In genomic region chr3:50570027-50570426, GRCm38 (mm10) we compare ENCODE assay signal across 21 mouse cellular contexts.
"Had no signal": no experiment of that assay in that cellular context is flagged by ENCODE, and none has a peak within 500 bp of the region (broad histone marks: within the 10 kb centered on the region; RNA-seq: fewer than 3 reads in every experiment).

No protein-coding gene starts in this region.

- H3K27ac ChIP-seq: embryonic facial prominence, embryonic 12.5 days; embryonic facial prominence, embryonic 13.5 days; embryonic facial prominence, embryonic 15.5 days; forebrain, embryonic 10.5 days; forebrain, embryonic 12.5 days; forebrain, embryonic 13.5 days; forebrain, embryonic 15.5 days; gastrocnemius, adult 2 months had no signal

- ATAC-seq: forebrain, embryonic 13.5 days; forebrain, embryonic 14.5 days; forebrain, embryonic 15.5 days; forebrain, embryonic 16.5 days; forebrain, postnatal 0 days had no signal

- H3K27me3 ChIP-seq: embryonic facial prominence, embryonic 12.5 days; embryonic facial prominence, embryonic 13.5 days; embryonic facial prominence, embryonic 15.5 days; forebrain, embryonic 12.5 days; forebrain, embryonic 13.5 days; forebrain, embryonic 15.5 days had no signal

- H3K4me2 ChIP-seq: embryonic facial prominence, embryonic 12.5 days; embryonic facial prominence, embryonic 13.5 days; embryonic facial prominence, embryonic 15.5 days; forebrain, embryonic 12.5 days; forebrain, embryonic 13.5 days; forebrain, embryonic 15.5 days had no signal

- H3K9me3 ChIP-seq: embryonic facial prominence, embryonic 12.5 days; embryonic facial prominence, embryonic 13.5 days; embryonic facial prominence, embryonic 15.5 days; forebrain, embryonic 13.5 days; forebrain, embryonic 15.5 days had no signal

- H3K36me3 ChIP-seq: embryonic facial prominence, embryonic 12.5 days; embryonic facial prominence, embryonic 13.5 days; embryonic facial prominence, embryonic 15.5 days; forebrain, embryonic 10.5 days; forebrain, embryonic 12.5 days; forebrain, embryonic 15.5 days had no signal

- H3K4me1 ChIP-seq: embryonic facial prominence, embryonic 15.5 days; forebrain, embryonic 12.5 days; forebrain, embryonic 13.5 days; forebrain, embryonic 15.5 days had no signal

- H3K9ac ChIP-seq: embryonic facial prominence, embryonic 12.5 days; embryonic facial prominence, embryonic 13.5 days; embryonic facial prominence, embryonic 15.5 days; forebrain, embryonic 12.5 days; forebrain, embryonic 13.5 days; forebrain, embryonic 15.5 days; forebrain, postnatal 0 days had no signal

- H3K4me3 ChIP-seq: embryonic facial prominence, embryonic 12.5 days; embryonic facial prominence, embryonic 13.5 days; embryonic facial prominence, embryonic 15.5 days; erythroblast, embryonic 14.5 days; forebrain, embryonic 10.5 days; forebrain, embryonic 12.5 days; forebrain, embryonic 13.5 days; forebrain, embryonic 15.5 days; gastrocnemius, adult 2 months had no signal

- DNase-seq: cerebellum, adult 18-20 months; cerebellum, adult 8-10 months; cerebellum, adult 9-10 months; cerebellum, adult 9-11 months; embryo, embryonic 11 days; gastrocnemius, adult 2 months; gastrocnemius, postnatal 25 days; gastrocnemius, postnatal 36 days; heart, adult 11 months; heart, adult 18-20 months had no signal
